Mouse (Mus musculus) embryonic facial prominence, embryonic 12.5 days (tissue): ENCODE results near the gene Mgmt. TPM values are rescaled to one million over a fixed set of nuclear protein-coding genes. Genes with fewer than 3 reads are reported as not detected.

Source experiments
- ATAC-seq: fragments of 200-750 bp; cut with Nextera tagmentation; 2 replicates; pipeline ENCODE4 v1.8.0; 2017; ENCODE audit not compliant: insufficient number of reproducible peaks, insufficient read depth, low FRiP score, low TSS enrichment
- H3K27ac ChIP-seq: fragments of 300-500 bp; sonication (generic); 2 replicates; pipeline ENCODE4 v1.5.1; 2016; ENCODE audit warnings: mild to moderate bottlenecking
- H3K27me3 ChIP-seq: fragments of 300-500 bp; sonication (generic); 2 replicates; pipeline ENCODE4 v1.6.1; 2016; ENCODE audit warnings: mild to moderate bottlenecking, moderate library complexity
- H3K36me3 ChIP-seq: fragments of 300-500 bp; sonication (generic); 2 replicates; pipeline ENCODE4 v1.6.1; 2016; ENCODE audit warnings: mild to moderate bottlenecking
- H3K4me1 ChIP-seq: fragments of 300-500 bp; sonication (generic); 2 replicates; pipeline ENCODE4 v1.6.1; 2016
- H3K4me2 ChIP-seq: fragments of 300-500 bp; sonication (generic); replicated peaks from 2 replicates; pipeline ENCODE4 v1.6.1; 2016; ENCODE audit warnings: mild to moderate bottlenecking, moderate library complexity
- H3K4me3 ChIP-seq: fragments of 300-500 bp; sonication (generic); 2 replicates; pipeline ENCODE4 v1.5.1; 2016; ENCODE audit warnings: mild to moderate bottlenecking
- H3K9ac ChIP-seq: fragments of 300-500 bp; sonication (generic); 2 replicates; pipeline ENCODE4 v1.6.1; 2016; ENCODE audit warnings: mild to moderate bottlenecking, moderate library complexity
- H3K9me3 ChIP-seq: fragments of 300-500 bp; sonication (generic); 2 replicates; pipeline ENCODE4 v1.6.1; 2016; ENCODE audit warnings: mild to moderate bottlenecking, moderate library complexity
- WGBS: fragments of 180-500 bp; shearing (Covaris S2); methylation state at CpG from one replicate; pipeline ENCODE4 v1.1.7; 2016; 5-methylcytosine and 5-hydroxymethylcytosine counted together
- polyA plus RNA-seq: library from polyadenylated mRNA; unstranded; fragments of >200 nt; fragmentation: Nextera tagmentation; extraction: Ambion mirVana; gene quantifications from 2 replicates; pipeline ENCODE4 v1.2.1, GENCODE M21; 2016

Gene Mgmt
- polyA plus RNA-seq, 1 experiment from 2014 or later: 6.3 TPM

DNA sequence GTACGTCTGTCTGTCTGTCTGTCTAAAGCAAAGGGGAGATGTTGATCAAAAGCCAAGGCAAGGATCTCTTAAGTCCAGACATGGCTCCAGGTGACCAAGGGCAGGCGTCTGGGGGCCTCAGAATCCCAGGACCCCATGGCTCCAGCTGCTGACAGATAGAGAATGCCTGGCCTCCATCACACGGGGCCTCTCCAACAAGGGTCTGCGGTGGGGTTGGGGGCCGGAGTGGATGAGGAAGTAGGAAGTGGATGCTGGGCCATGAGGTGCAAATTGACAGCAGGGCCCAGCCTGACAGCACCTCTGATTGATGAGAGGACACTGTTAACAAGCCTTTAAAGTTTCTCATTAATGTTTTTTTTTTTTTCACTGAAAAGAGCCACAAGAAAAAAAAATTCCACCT lies 237.5 kb downstream of the Mgmt start:
- ATAC-seq: no peak
- 0 out of 2 replicates have a peak, but pooled peaks cover 3% of the 10 kb centered on the region for H3K27me3 ChIP-seq
- H3K27ac ChIP-seq: no peak overlapping the region
- no peak overlapping the region for H3K4me2 ChIP-seq
- 62% methylated on average over 5 of the region's 5 CpGs for WGBS
- no peak overlapping the region for H3K9ac ChIP-seq
- no peaks in the 10 kb centered on the region for H3K36me3 ChIP-seq
- peaks cover 7% of the 10 kb centered on the region; the same call in 1 of the 2 replicates for H3K4me1 ChIP-seq
- H3K9me3 ChIP-seq: no peaks in the 10 kb centered on the region
- no peak overlapping the region for H3K4me3 ChIP-seq

DNA sequence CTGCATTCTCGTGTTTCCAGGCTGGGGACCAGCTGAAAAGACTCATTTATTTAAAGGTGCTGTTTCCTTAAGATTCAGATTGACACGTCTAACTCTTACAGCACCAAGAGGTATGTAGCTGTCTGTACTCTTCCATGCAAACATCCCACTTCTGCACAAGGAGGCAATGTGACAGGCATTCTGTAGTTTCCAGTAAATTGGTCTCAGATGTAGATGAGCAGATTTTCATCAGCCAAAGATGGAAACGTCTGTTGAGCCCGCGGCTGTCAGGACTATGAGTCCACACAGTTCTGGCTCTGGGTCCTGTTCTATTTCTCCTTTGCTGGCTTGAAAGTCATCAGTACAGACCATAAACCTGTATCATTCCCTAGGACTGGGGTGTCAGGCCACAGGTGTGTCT lies 243.7 kb downstream of the Mgmt start:
- no peak overlapping the region for H3K4me2 ChIP-seq
- peaks cover 9% of the 10 kb centered on the region for H3K4me1 ChIP-seq
- no peaks in the 10 kb centered on the region for H3K36me3 ChIP-seq
- WGBS: 31% methylated on average over 5 of the region's 5 CpGs
- ATAC-seq: no peak
- H3K9ac ChIP-seq: no peak overlapping the region
- no peaks in the 10 kb centered on the region for H3K27me3 ChIP-seq
- H3K27ac ChIP-seq: no peak overlapping the region
- no peaks in the 10 kb centered on the region for H3K9me3 ChIP-seq
- no peak overlapping the region for H3K4me3 ChIP-seq

DNA sequence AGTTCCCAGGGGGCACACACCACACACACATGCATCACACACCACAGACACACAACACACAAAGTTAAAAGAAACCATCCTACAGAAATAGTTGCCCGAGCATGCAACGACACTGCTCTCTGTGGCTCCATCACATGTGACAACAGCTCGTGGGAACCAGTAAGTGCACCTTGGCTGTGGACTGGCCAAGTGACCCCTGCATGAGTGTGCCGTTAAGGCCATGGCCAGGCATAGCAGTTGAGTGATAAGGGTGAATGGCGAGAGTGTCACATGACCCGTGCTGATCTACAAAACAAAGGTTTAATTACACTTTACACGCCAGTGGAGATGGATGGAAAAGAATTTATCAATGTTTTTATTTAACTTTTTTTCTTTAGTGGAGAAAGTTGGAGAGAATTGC lies 245.9 kb downstream of the Mgmt start:
- H3K9ac ChIP-seq: no peak overlapping the region
- H3K9me3 ChIP-seq: no peaks in the 10 kb centered on the region
- no peak overlapping the region for H3K4me3 ChIP-seq
- 79% methylated on average over 7 of the region's 7 CpGs for WGBS
- H3K4me2 ChIP-seq: no peak overlapping the region
- H3K27me3 ChIP-seq: no peaks in the 10 kb centered on the region
- peaks cover 13% of the 10 kb centered on the region for H3K4me1 ChIP-seq
- H3K27ac ChIP-seq: no peak overlapping the region
- no peaks in the 10 kb centered on the region for H3K36me3 ChIP-seq
- ATAC-seq: no peak

DNA sequence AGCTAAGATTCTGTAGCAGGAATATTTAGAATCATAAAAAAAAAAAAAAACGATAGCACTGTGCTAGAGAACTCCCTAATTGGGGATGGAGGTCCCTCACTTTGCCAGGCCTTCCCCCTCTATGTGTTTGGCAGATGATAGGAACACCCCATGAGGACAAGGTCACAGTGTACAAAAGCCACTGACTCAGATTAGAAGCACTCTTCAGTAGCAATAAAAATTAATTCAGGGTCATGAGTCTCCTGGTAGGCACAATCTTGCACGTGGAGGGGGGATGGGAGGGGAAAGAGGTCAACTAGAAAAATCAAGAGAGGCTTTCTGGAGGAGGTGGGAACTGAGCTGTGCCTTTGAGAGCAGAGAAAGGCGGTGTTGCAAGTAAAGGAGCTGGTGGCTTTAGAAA lies 247.0 kb downstream of the Mgmt start:
- Histone ChIP-seq H3K36me3 (no peaks in the 10 kb centered on the region), H3K4me1 (peaks cover 13% of the 10 kb centered on the region), H3K9ac (no peak overlapping the region), H3K27me3 (no peaks in the 10 kb centered on the region), H3K27ac (no peak overlapping the region), H3K4me2 (no peak overlapping the region), H3K9me3 (no peaks in the 10 kb centered on the region), H3K4me3 (no peak overlapping the region)
- ATAC-seq: no peak
- 40% methylated on average over 3 of the region's 3 CpGs for WGBS

DNA sequence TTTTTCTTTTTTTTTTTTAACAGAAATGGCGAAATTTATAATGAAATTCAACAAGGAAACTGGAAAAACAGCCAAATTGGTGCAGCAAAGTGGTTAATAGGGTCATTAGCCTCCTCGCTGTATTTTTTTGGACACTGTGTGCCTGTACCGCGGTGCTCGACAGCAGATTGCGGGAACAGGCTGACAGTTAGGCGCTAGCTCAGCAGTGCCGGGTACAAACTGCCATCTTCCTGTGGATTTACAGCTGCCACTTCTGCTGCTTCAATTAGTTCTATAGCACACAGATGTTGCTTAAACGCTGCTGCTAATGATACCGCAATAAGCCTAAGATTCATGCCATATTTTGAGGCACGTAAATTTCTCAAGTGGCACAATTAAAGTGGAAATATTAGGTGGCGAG lies 252.7 kb downstream of the Mgmt start:
- no peak for ATAC-seq
- Histone ChIP-seq H3K4me1 (0 out of 2 replicates have a peak, but pooled peaks cover 4% of the 10 kb centered on the region), H3K36me3 (no peaks in the 10 kb centered on the region), H3K9me3 (no peaks in the 10 kb centered on the region), H3K27me3 (no peaks in the 10 kb centered on the region), H3K4me2 (no peak overlapping the region), H3K9ac (no peak overlapping the region), H3K4me3 (no peak overlapping the region), H3K27ac (no peak overlapping the region)
- WGBS: 71% methylated on average over 12 of the region's 12 CpGs

DNA sequence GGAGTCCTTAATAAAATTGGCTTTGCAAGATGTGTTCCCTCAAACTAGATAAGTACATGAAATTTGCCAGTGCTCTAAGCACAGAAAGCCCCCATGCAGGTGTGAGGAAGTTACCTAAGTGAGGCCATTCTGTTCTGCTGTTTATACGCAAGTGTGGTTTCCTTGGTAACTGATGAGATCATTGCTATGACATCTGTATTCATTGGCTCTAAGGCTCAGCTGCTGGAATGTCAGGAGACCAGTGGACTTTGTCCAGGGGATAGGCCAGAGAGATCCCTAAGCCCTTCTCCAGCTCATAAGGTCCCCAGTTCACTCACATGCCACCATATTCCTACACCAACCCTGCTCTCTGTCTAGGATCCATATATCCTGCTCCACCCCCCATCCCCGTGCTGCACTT lies 257.4 kb downstream of the Mgmt start:
- no peak for ATAC-seq
- no peaks in the 10 kb centered on the region for H3K27me3 ChIP-seq
- no peak overlapping the region for H3K27ac ChIP-seq
- H3K4me2 ChIP-seq: no peak overlapping the region
- 88% methylated on average over 2 of the region's 2 CpGs for WGBS
- H3K9me3 ChIP-seq: no peaks in the 10 kb centered on the region
- H3K9ac ChIP-seq: no peak overlapping the region
- H3K4me3 ChIP-seq: no peak overlapping the region
- H3K36me3 ChIP-seq: no peaks in the 10 kb centered on the region
- no peaks in the 10 kb centered on the region for H3K4me1 ChIP-seq

DNA sequence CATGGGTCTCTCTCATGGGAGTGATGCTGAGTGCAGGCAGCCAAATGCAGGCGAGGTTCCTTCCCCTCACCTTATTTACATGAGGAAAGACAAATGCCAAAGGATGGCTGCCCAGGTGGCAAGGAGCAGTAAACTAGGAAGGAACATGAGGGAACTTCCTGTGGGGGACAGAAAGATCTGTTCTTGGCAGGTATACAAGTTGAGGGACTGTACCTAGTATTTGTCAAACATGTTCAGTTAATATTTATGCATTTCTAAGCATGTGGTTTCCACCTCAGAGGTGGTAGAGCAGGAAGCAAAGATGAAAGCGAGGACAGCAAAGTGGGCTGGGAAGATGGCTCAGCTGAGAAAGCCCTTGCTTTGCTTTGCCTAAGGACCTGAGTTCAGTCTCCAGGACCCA lies 260.2 kb downstream of the Mgmt start:
- no peak overlapping the region for H3K4me3 ChIP-seq
- no peaks in the 10 kb centered on the region for H3K4me1 ChIP-seq
- H3K9ac ChIP-seq: no peak overlapping the region
- H3K27me3 ChIP-seq: no peaks in the 10 kb centered on the region
- no peak for ATAC-seq
- H3K4me2 ChIP-seq: no peak overlapping the region
- H3K27ac ChIP-seq: no peak overlapping the region
- WGBS: 79% methylated on average over 2 of the region's 2 CpGs
- no peaks in the 10 kb centered on the region for H3K36me3 ChIP-seq
- H3K9me3 ChIP-seq: no peaks in the 10 kb centered on the region

DNA sequence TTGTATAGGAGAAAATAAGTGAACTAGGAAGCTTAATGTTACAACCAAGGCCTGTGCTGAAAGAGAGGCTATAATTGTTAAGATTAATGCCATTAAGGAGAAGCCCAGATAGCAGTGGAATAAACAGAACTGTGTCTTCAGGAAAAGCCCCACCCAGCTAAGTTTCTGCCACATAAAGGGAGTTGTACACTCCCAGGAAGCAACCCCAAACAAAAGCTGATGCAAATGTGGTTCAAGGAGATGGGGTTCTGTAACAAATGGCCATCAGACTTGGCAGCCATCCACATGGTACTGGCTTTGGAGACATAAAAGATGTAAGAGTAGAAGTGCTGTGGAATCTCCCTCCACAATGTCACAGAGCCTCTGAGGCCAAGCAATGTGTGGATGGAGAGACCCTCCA lies 264.7 kb downstream of the Mgmt start:
- Histone ChIP-seq H3K9me3 (no peaks in the 10 kb centered on the region), H3K4me3 (no peak overlapping the region), H3K36me3 (no peaks in the 10 kb centered on the region), H3K4me2 (no peak overlapping the region), H3K27me3 (no peaks in the 10 kb centered on the region), H3K4me1 (no peaks in the 10 kb centered on the region), H3K9ac (no peak overlapping the region), H3K27ac (no peak overlapping the region)
- ATAC-seq: no peak

DNA sequence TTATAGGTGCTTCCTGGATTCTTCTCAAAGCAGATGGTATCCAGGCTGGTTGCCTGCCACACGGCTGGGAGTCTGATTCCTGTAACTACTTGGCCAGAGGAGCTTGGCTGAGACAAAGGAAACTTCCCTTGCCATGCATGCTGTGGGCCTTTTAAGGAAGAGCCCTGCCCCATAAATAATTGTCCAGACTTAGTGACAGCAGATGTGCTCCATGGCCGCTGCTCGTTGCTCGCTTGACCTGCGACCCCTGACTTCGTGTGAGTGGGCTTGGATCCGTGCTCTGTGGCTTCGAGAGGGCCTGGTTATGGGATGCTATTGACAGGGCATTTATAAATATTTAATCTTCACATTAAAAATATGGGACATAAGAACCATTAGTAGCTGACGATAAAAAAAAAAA lies 277.9 kb downstream of the Mgmt start:
- no peak overlapping the region for H3K9ac ChIP-seq
- H3K9me3 ChIP-seq: peaks cover 3% of the 10 kb centered on the region; the same call in 1 of the 2 replicates
- H3K4me1 ChIP-seq: no peaks in the 10 kb centered on the region
- H3K27ac ChIP-seq: no peak overlapping the region
- no peak for ATAC-seq
- no peak overlapping the region for H3K4me2 ChIP-seq
- no peak overlapping the region for H3K4me3 ChIP-seq
- H3K36me3 ChIP-seq: no peaks in the 10 kb centered on the region
- 44% methylated on average over 9 of the region's 9 CpGs for WGBS
- H3K27me3 ChIP-seq: no peaks in the 10 kb centered on the region
